Mouse (Mus musculus): ENCODE data around the gene Fes. TPM values are rescaled to one million over a fixed set of nuclear protein-coding genes. Genes with fewer than 3 reads are reported as not detected.

Fes gene
- polyA plus RNA-seq, 1 experiment from 2014 or later = 11.3 TPM

GRCm38 (mm10) chr7:80356351-80356750 is 31.4 kb downstream of the Fes start:
- peak overlapping the region; percentile 68; the same call in 1 of the 2 replicates for H3K27ac ChIP-seq (replicated peaks)
- H3K9me3 ChIP-seq = no peaks in the 10 kb centered on the region
- H3K27me3 ChIP-seq = no peaks in the 10 kb centered on the region
- H3K4me1 ChIP-seq = peaks cover 12% of the 10 kb centered on the region
- H3K9ac ChIP-seq (replicated peaks) = 0 out of 2 replicates have a peak overlapping the region, but pooled peaks have one; percentile 28
- H3K4me2 ChIP-seq (replicated peaks) = no peak overlapping the region
- ATAC-seq (ENCODE audit: low FRiP score, low read depth) = no peak
- H3K36me3 ChIP-seq = peaks cover 84% of the 10 kb centered on the region
- WGBS = 88% methylated on average over 13 of the region's 13 CpGs
- no peak overlapping the region for H3K4me3 ChIP-seq

GRCm38 (mm10) chr7:80352920-80353319 is 34.8 kb downstream of the Fes start:
- Histone ChIP-seq H3K36me3 (peaks cover 70% of the 10 kb centered on the region), H3K9me3 (no peaks in the 10 kb centered on the region), H3K4me2 (replicated peaks) (no peak overlapping the region), H3K4me3 (no peak overlapping the region), H3K9ac (replicated peaks) (0 out of 2 replicates have a peak overlapping the region, but pooled peaks have one; percentile 13), H3K4me1 (peaks cover 12% of the 10 kb centered on the region), H3K27me3 (no peaks in the 10 kb centered on the region), H3K27ac (replicated peaks) (no peak overlapping the region)
- no peak for ATAC-seq (ENCODE audit: low FRiP score, low read depth)
- 95% methylated on average over 8 of the region's 8 CpGs for WGBS

- Histone ChIP-seq H3K4me1 (no peaks in the 10 kb centered on the region), H3K4me3 (no peak overlapping the region), H3K4me2 (replicated peaks) (no peak overlapping the region), H3K27ac (replicated peaks) (no peak overlapping the region), H3K36me3 (peaks cover 50% of the 10 kb centered on the region), H3K9me3 (no peaks in the 10 kb centered on the region), H3K9ac (replicated peaks) (no peak overlapping the region), H3K27me3 (no peaks in the 10 kb centered on the region)
- 83% methylated on average over 2 of the region's 2 CpGs for WGBS
- no peak for ATAC-seq (ENCODE audit: low FRiP score, low read depth)
These were observed 36.9 kb downstream of the Fes start for GRCm38 (mm10) chr7:80350808-80351207.

- Histone ChIP-seq H3K27me3 (no peaks in the 10 kb centered on the region), H3K4me2 (replicated peaks) (no peak overlapping the region), H3K9ac (replicated peaks) (no peak overlapping the region), H3K9me3 (no peaks in the 10 kb centered on the region), H3K4me3 (no peak overlapping the region), H3K27ac (replicated peaks) (peak overlapping the region; percentile 46; the same call in 1 of the 2 replicates), H3K4me1 (peaks cover 7% of the 10 kb centered on the region), H3K36me3 (peaks cover 33% of the 10 kb centered on the region)
- 74% methylated on average over 13 of the region's 13 CpGs for WGBS
- ATAC-seq (ENCODE audit: low FRiP score, low read depth) = no peak
These were observed 39.8 kb downstream of the Fes start for GRCm38 (mm10) chr7:80347670-80348586.

GRCm38 (mm10) chr7:80346830-80347229 is 40.9 kb downstream of the Fes start:
- WGBS = 95% methylated on average over 5 of the region's 5 CpGs
- H3K4me2 ChIP-seq (replicated peaks) = no peak overlapping the region

GRCm38 (mm10) chr7:80346173-80346572 is 41.6 kb downstream of the Fes start:
- no peaks in the 10 kb centered on the region for H3K27me3 ChIP-seq
- no peak overlapping the region for H3K4me3 ChIP-seq
- 94% methylated on average over 9 of the region's 9 CpGs for WGBS
- no peak overlapping the region for H3K27ac ChIP-seq (replicated peaks)
- H3K4me2 ChIP-seq (replicated peaks) = no peak overlapping the region
- H3K36me3 ChIP-seq = peaks cover 18% of the 10 kb centered on the region
- H3K9me3 ChIP-seq = no peaks in the 10 kb centered on the region
- no peak overlapping the region for H3K9ac ChIP-seq (replicated peaks)
- H3K4me1 ChIP-seq = peaks cover 24% of the 10 kb centered on the region
- ATAC-seq (ENCODE audit: low FRiP score, low read depth) = no peak

More at GRCm38 (mm10) chr7:80346830-80347229, 40.9 kb downstream of the Fes start:
- H3K27me3 ChIP-seq = no peaks in the 10 kb centered on the region
- H3K27ac ChIP-seq (replicated peaks) = no peak overlapping the region
- H3K4me1 ChIP-seq = peaks cover 17% of the 10 kb centered on the region
- H3K36me3 ChIP-seq = peaks cover 23% of the 10 kb centered on the region
- no peaks in the 10 kb centered on the region for H3K9me3 ChIP-seq
- no peak overlapping the region for H3K4me3 ChIP-seq
- no peak overlapping the region for H3K9ac ChIP-seq (replicated peaks)
- ATAC-seq (ENCODE audit: low FRiP score, low read depth) = no peak

- H3K27ac ChIP-seq (replicated peaks) = peak overlapping the region; percentile 75
- H3K27me3 ChIP-seq = no peaks in the 10 kb centered on the region
- peak overlapping the region; percentile 60 for H3K4me3 ChIP-seq
- no peaks in the 10 kb centered on the region for H3K9me3 ChIP-seq
- H3K4me2 ChIP-seq (replicated peaks) = peak overlapping the region; percentile 81
- H3K4me1 ChIP-seq = peaks cover 44% of the 10 kb centered on the region
- H3K9ac ChIP-seq (replicated peaks) = peak overlapping the region; percentile 80
- 28% methylated on average over 19 of the region's 19 CpGs for WGBS
- H3K36me3 ChIP-seq = peaks cover 3% of the 10 kb centered on the region; the same call in 1 of the 2 replicates
- ATAC-seq (ENCODE audit: low FRiP score, low read depth) = no peak
These were observed 44.3 kb downstream of the Fes start for GRCm38 (mm10) chr7:80343270-80344018.

GRCm38 (mm10) chr7:80342858-80343257 is 44.9 kb downstream of the Fes start, which contains the start of gene Hddc3:
TSS of gene Hddc3 (plus strand) at chr7:80343104.
- peak within 1 kb of the TSS; percentile 80 for H3K9ac ChIP-seq (replicated peaks)
- peaks cover 48% of the 10 kb centered on the region for H3K4me1 ChIP-seq
- H3K27ac ChIP-seq (replicated peaks) = peak within 1 kb of the TSS; percentile 75
- peak within 1 kb of the TSS; percentile 81 for H3K4me2 ChIP-seq (replicated peaks)
- ATAC-seq (ENCODE audit: low FRiP score, low read depth) = peak; percentile 9; the same call in 1 of the 2 replicates
- under 1% methylated on average over 25 of the region's 25 CpGs for WGBS
- H3K4me3 ChIP-seq = peak within 1 kb of the TSS; percentile 60
- peaks cover 4% of the 10 kb centered on the region; the same call in 1 of the 2 replicates for H3K36me3 ChIP-seq
- H3K27me3 ChIP-seq = no peaks in the 10 kb centered on the region
- no peaks in the 10 kb centered on the region for H3K9me3 ChIP-seq

- H3K27ac ChIP-seq (replicated peaks) = no peak overlapping the region
These were observed 46.0 kb downstream of the Fes start for GRCm38 (mm10) chr7:80341793-80342192.

GRCm38 (mm10) chr7:80340793-80341192 is 47.0 kb downstream of the Fes start, which contains the start of gene Unc45a:
TSS of gene Unc45a (minus strand) at chr7:80341005.
- Histone ChIP-seq H3K4me1 (peaks cover 52% of the 10 kb centered on the region), H3K27ac (replicated peaks) (peak within 1 kb of the TSS; percentile 82), H3K27me3 (no peaks in the 10 kb centered on the region), H3K36me3 (peaks cover 25% of the 10 kb centered on the region), H3K9me3 (no peaks in the 10 kb centered on the region), H3K4me2 (replicated peaks) (peak within 1 kb of the TSS; percentile 86), H3K9ac (replicated peaks) (peak within 1 kb of the TSS; percentile 77), H3K4me3 (peak within 1 kb of the TSS; percentile 68)
- peak; percentile 42 for ATAC-seq (ENCODE audit: low FRiP score, low read depth)
- 2% methylated on average over 11 of the region's 11 CpGs for WGBS

More at GRCm38 (mm10) chr7:80341793-80342192, 46.0 kb downstream of the Fes start:
- no peak overlapping the region for H3K9ac ChIP-seq (replicated peaks)
- H3K4me3 ChIP-seq = no peak overlapping the region
- 0 out of 2 replicates have a peak overlapping the region, but pooled peaks have one; percentile 86 for H3K4me2 ChIP-seq (replicated peaks)
- WGBS = 74% methylated on average over 7 of the region's 7 CpGs
- peaks cover 52% of the 10 kb centered on the region for H3K4me1 ChIP-seq
- peaks cover 15% of the 10 kb centered on the region for H3K36me3 ChIP-seq
- ATAC-seq (ENCODE audit: low FRiP score, low read depth) = no peak
- H3K27me3 ChIP-seq = no peaks in the 10 kb centered on the region
- H3K9me3 ChIP-seq = no peaks in the 10 kb centered on the region

- Histone ChIP-seq H3K27me3 (no peaks in the 10 kb centered on the region), H3K4me1 (peaks cover 52% of the 10 kb centered on the region), H3K4me2 (replicated peaks) (peak overlapping the region; percentile 86), H3K9ac (replicated peaks) (peak overlapping the region; percentile 77), H3K27ac (replicated peaks) (peak overlapping the region; percentile 82), H3K9me3 (no peaks in the 10 kb centered on the region), H3K36me3 (peaks cover 30% of the 10 kb centered on the region), H3K4me3 (peak overlapping the region; percentile 68)
- peak; percentile 96 for ATAC-seq (ENCODE audit: low FRiP score, low read depth)
- WGBS = under 1% methylated on average over 45 of the region's 45 CpGs
These were observed 47.7 kb downstream of the Fes start for GRCm38 (mm10) chr7:80339793-80340628.
